Mouse (Mus musculus): ENCODE data around the gene Mcam.

DNA sequence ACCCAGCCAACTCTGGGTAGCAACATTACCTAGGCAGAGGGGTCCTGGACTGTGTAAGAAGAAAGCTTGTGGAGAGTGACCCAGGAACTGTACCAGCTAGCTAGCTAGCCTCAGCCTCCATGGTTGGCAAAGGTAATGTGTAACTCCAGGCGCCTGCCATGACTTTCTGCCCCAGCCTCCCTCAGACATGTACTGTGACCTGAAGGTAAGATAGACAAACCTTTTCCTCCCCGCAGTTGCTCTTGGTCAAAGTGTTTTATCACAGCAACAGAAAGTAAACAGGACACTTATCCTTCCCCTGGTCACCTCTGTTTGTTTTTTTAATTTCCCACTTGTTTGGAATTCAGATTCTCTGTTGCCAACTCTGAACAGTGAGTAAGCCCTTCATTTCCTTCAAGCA lies 19.8 kb upstream of the Mcam start:
- no peak for TF ChIP-seq CTCF (IDR thresholded peaks at IDR 0.05; ENCODE audit: low read depth)
- no peak for TF ChIP-seq EP300 (IDR thresholded peaks at IDR 0.05; ENCODE audit: low read depth)
